Mouse (Mus musculus) cerebral cortex, adult 2 months (tissue): ENCODE data around the gene C530008M17Rik.

Experiments
- WGBS: fragments of 180-500 bp; shearing (Covaris S2); methylation state at CpG from one replicate; pipeline ENCODE4 v1.1.7; 2018; 5-methylcytosine and 5-hydroxymethylcytosine counted together

Gene C530008M17Rik

GRCm38 (mm10) chr5:76656212-76656611, at the start of gene C530008M17Rik:
Gene C530008M17Rik (plus strand): TSS chr5:76656512.
- 75% methylated on average over 2 of the region's 2 CpGs for WGBS

GRCm38 (mm10) chr5:76609702-76610370, 46.5 kb upstream of the C530008M17Rik start:
- WGBS, result 96% methylated on average over 8 of the region's 8 CpGs

GRCm38 (mm10) chr5:76612867-76613499, 43.3 kb upstream of the C530008M17Rik start:
- 86% methylated on average over 6 of the region's 6 CpGs for WGBS

- whole genome bisulfite sequencing, result 57% methylated on average over 8 of the region's 8 CpGs
These were observed 41.0 kb upstream of the C530008M17Rik start for GRCm38 (mm10) chr5:76615276-76615675.

GRCm38 (mm10) chr5:76616196-76616747, 40.0 kb upstream of the C530008M17Rik start:
- 58% methylated on average over 2 of the region's 2 CpGs for WGBS

GRCm38 (mm10) chr5:76618750-76619149, 37.6 kb upstream of the C530008M17Rik start:
- 70% methylated on average over 7 of the region's 7 CpGs for WGBS

- 98% methylated on average over 9 of the region's 9 CpGs for WGBS
These were observed 32.6 kb upstream of the C530008M17Rik start for GRCm38 (mm10) chr5:76623759-76624158.

GRCm38 (mm10) chr5:76627770-76628169, 28.5 kb upstream of the C530008M17Rik start:
- 92% methylated on average over 1 of the region's 1 CpGs for WGBS

GRCm38 (mm10) chr5:76634012-76634411, 22.3 kb upstream of the C530008M17Rik start:
- 77% methylated on average over 10 of the region's 10 CpGs for WGBS

- 90% methylated on average over 2 of the region's 2 CpGs for WGBS
These were observed 20.7 kb upstream of the C530008M17Rik start for GRCm38 (mm10) chr5:76635592-76635991.

GRCm38 (mm10) chr5:76642076-76642475, 14.2 kb upstream of the C530008M17Rik start:
- 59% methylated on average over 4 of the region's 4 CpGs for WGBS

- WGBS, result 81% methylated on average over 7 of the region's 7 CpGs
These were observed 12.1 kb upstream of the C530008M17Rik start for GRCm38 (mm10) chr5:76644234-76644633.

GRCm38 (mm10) chr5:76645091-76645868, 11.0 kb upstream of the C530008M17Rik start:
- 94% methylated on average over 10 of the region's 10 CpGs for WGBS

GRCm38 (mm10) chr5:76649897-76650296, 6.4 kb upstream of the C530008M17Rik start:
- WGBS, result 77% methylated on average over 4 of the region's 4 CpGs

- 73% methylated on average over 5 of the region's 5 CpGs for WGBS
These were observed 5.1 kb upstream of the C530008M17Rik start for GRCm38 (mm10) chr5:76651151-76651725.

- WGBS, result under 1% methylated on average over 76 of the region's 80 CpGs
These were observed 1.2 kb downstream of the C530008M17Rik start for GRCm38 (mm10) chr5:76657245-76658083.

- 4% methylated on average over 38 of the region's 38 CpGs for WGBS
These were observed 2.0 kb downstream of the C530008M17Rik start for GRCm38 (mm10) chr5:76658084-76658934.

GRCm38 (mm10) chr5:76659958-76660635, 3.8 kb downstream of the C530008M17Rik start:
- 77% methylated on average over 8 of the region's 8 CpGs for WGBS

- WGBS, result 88% methylated on average over 4 of the region's 4 CpGs
These were observed 5.0 kb downstream of the C530008M17Rik start for GRCm38 (mm10) chr5:76661310-76661709.
